Mouse (Mus musculus) kidney, embryonic 14.5 days (tissue): ENCODE measurements around the gene AU022252. TPM values are rescaled to one million over a fixed set of nuclear protein-coding genes. Genes with fewer than 3 reads are reported as not detected.
A peak's percentile ranks its signal among the peaks of the same experiment; 100 is the strongest.

Source experiments
- ATAC-seq: fragments of 200-750 bp; cut with Nextera tagmentation; 2 replicates; pipeline ENCODE4 v1.8.0; 2017; ENCODE audit warnings: moderate number of reproducible peaks, mild to moderate bottlenecking, moderate TSS enrichment, moderate library complexity; ENCODE audit not compliant: low FRiP score, low TSS enrichment
- H3K27ac ChIP-seq: fragments of 300-500 bp; sonication (generic); 2 replicates; pipeline ENCODE4 v1.5.1; 2014; ENCODE audit warnings: low read depth, mild to moderate bottlenecking, low read length, moderate library complexity, mixed read lengths
- H3K27me3 ChIP-seq: fragments of 300-500 bp; sonication (generic); 2 replicates; pipeline ENCODE4 v1.6.1; 2014; ENCODE audit warnings: mild to moderate bottlenecking, low read length; ENCODE audit not compliant: control insufficient read depth, insufficient read depth
- H3K36me3 ChIP-seq: fragments of 300-500 bp; sonication (generic); 2 replicates; pipeline ENCODE4 v1.6.1; 2014; ENCODE audit warnings: low read length, mixed read lengths; ENCODE audit not compliant: control insufficient read depth, insufficient read depth
- H3K4me1 ChIP-seq: fragments of 300-500 bp; sonication (generic); 2 replicates; pipeline ENCODE4 v1.6.1; 2014; ENCODE audit warnings: low read length, mixed read lengths; ENCODE audit not compliant: control insufficient read depth, insufficient read depth
- H3K4me2 ChIP-seq: fragments of 300-500 bp; sonication (generic); replicated peaks from 2 replicates; pipeline ENCODE4 v1.6.1; 2014; ENCODE audit warnings: low read depth, mild to moderate bottlenecking, low read length
- H3K4me3 ChIP-seq: fragments of 300-500 bp; sonication (generic); 2 replicates; pipeline ENCODE4 v1.5.1; 2014; ENCODE audit warnings: mild to moderate bottlenecking, low read length
- H3K9ac ChIP-seq: fragments of 300-500 bp; sonication (generic); 2 replicates; pipeline ENCODE4 v1.6.1; 2014; ENCODE audit warnings: low read depth, mild to moderate bottlenecking, low read length, moderate library complexity
- H3K9me3 ChIP-seq: fragments of 300-500 bp; sonication (generic); 2 replicates; pipeline ENCODE4 v1.6.1; 2016; ENCODE audit warnings: low read length; ENCODE audit not compliant: control insufficient read depth
- whole genome bisulfite sequencing: fragments of 180-500 bp; shearing (Covaris S2); extraction: QIAGEN DNeasy Blood & Tissue Kit; methylation state at CpG from one replicate; pipeline ENCODE4 v1.1.7; 2014; 5-methylcytosine and 5-hydroxymethylcytosine counted together
- polyA plus RNA-seq: library from polyadenylated mRNA; unstranded; fragments of >200 nt; fragmentation: Nextera tagmentation; extraction: Ambion mirVana; gene quantifications from 2 replicates; pipeline ENCODE4 v1.2.1, GENCODE M21; 2014

Gene AU022252
- polyA plus RNA-seq, 1 experiment from 2014 or later = 33.6 TPM

DNA sequence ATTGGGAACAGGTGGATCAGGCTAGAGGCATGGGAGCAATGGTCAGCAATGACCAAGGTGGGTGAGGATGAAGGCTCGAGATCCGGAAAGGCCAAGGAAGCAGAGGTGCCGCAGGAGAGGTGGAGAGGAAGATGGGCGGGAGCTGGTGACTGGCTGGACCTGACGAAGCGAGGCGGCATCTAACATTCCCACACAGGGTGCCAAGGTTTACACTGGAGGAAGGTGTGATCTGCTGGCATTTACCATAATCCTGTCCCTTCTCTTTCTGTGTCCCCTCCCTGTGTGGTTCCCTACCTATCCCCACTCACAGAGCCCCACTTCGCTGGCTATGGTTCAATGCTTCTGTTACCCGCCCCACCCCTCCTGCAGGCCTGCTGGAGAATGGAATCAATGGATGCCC, 13.4 kb upstream of the AU022252 start:
- ATAC-seq = no peak
- no peaks in the 10 kb centered on the region for H3K27me3 ChIP-seq
- no peak overlapping the region for H3K27ac ChIP-seq
- H3K9ac ChIP-seq = no peak overlapping the region
- H3K4me1 ChIP-seq = no peaks in the 10 kb centered on the region
- H3K4me3 ChIP-seq = no peak overlapping the region
- no peak overlapping the region for H3K4me2 ChIP-seq
- peaks cover 37% of the 10 kb centered on the region for H3K36me3 ChIP-seq
- 82% methylated on average over 9 of the region's 9 CpGs for WGBS
- H3K9me3 ChIP-seq = no peaks in the 10 kb centered on the region

DNA sequence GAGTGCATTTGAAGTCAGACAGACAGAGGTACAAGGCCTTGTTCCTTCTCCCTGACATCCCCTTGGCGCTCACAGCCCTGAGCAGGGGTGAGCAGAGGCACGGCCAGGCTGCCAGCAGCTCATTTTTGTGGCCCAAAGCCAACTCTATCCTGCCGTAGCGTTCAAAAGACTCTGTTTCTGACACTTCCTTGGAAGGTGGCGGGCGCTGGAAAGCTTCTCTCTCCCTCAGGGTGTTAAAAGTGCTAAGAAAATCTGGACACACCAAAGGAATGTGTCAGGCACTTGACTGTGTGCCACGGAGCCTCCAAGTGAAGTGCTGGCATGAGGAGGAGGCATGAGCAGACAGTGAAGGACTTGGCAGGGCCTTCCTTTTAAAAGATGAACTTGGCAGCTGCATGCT, 13.0 kb upstream of the AU022252 start:
- Histone ChIP-seq H3K4me2 (no peak overlapping the region), H3K36me3 (peaks cover 37% of the 10 kb centered on the region), H3K27ac (no peak overlapping the region), H3K9me3 (no peaks in the 10 kb centered on the region), H3K27me3 (no peaks in the 10 kb centered on the region), H3K4me3 (no peak overlapping the region), H3K9ac (no peak overlapping the region), H3K4me1 (no peaks in the 10 kb centered on the region)
- ATAC-seq = no peak
- WGBS = 84% methylated on average over 7 of the region's 7 CpGs

- Histone ChIP-seq H3K27me3 (no peaks in the 10 kb centered on the region), H3K4me2 (no peak overlapping the region), H3K9ac (no peak overlapping the region), H3K4me1 (no peaks in the 10 kb centered on the region), H3K36me3 (peaks cover 37% of the 10 kb centered on the region), H3K4me3 (no peak overlapping the region), H3K27ac (no peak overlapping the region), H3K9me3 (no peaks in the 10 kb centered on the region)
- 83% methylated on average over 22 of the region's 22 CpGs for WGBS
- ATAC-seq = no peak
Observed at GRCm38 (mm10) chr4:119244468-119245240, 12.1 kb upstream of the AU022252 start.

DNA sequence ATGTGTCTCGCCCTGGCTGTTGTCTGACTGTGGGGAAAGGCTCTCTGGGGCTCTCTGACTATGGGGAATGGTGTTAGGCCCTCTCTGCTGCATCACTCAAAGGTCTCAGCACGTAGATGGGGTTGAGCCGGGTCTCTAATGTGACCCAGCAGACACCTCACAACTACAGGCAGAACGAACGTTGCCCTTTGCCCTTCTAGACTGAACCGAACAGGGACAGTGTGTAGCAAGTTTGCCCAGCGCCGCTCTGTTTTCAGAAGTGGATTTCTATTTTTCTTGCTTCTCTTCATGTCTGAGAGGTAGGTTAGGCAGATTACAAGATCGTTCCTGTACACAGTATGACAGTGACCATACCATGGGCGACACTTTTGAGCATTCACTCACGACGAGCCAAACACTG, 10.1 kb upstream of the AU022252 start:
- no peaks in the 10 kb centered on the region for H3K9me3 ChIP-seq
- H3K36me3 ChIP-seq = peaks cover 27% of the 10 kb centered on the region; the same call in 1 of the 2 replicates
- no peak overlapping the region for H3K9ac ChIP-seq
- no peaks in the 10 kb centered on the region for H3K27me3 ChIP-seq
- no peak overlapping the region for H3K4me2 ChIP-seq
- H3K4me1 ChIP-seq = no peaks in the 10 kb centered on the region
- no peak for ATAC-seq
- no peak overlapping the region for H3K27ac ChIP-seq
- H3K4me3 ChIP-seq = no peak overlapping the region
- 90% methylated on average over 12 of the region's 12 CpGs for WGBS

DNA sequence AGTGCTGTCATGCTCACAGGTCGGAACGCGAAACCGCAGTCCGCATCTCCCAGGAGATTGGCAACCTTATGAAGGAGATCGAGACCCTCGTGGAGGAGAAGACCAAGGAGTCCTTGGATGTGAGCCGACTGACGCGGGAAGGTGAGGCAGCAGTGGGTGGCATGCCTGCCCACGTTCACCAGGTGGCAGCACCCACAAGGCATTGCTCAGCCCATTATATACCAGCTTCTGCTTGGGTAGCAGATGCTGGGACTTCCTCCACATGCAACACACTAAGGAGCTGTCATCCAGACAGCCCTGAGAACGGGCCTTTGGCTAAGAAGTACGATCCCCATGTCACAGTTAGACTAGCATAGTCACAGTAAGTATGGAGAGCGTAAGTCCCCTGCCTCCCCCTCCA, 9.2 kb upstream of the AU022252 start:
- H3K9me3 ChIP-seq = no peaks in the 10 kb centered on the region
- no peak overlapping the region for H3K4me3 ChIP-seq
- 92% methylated on average over 14 of the region's 14 CpGs for WGBS
- H3K4me1 ChIP-seq = no peaks in the 10 kb centered on the region
- no peak overlapping the region for H3K27ac ChIP-seq
- peaks cover 28% of the 10 kb centered on the region; the same call in 1 of the 2 replicates for H3K36me3 ChIP-seq
- ATAC-seq = no peak
- H3K27me3 ChIP-seq = no peaks in the 10 kb centered on the region
- H3K4me2 ChIP-seq = no peak overlapping the region
- no peak overlapping the region for H3K9ac ChIP-seq

GRCm38 (mm10) chr4:119239181-119239682, 6.7 kb upstream of the AU022252 start:
- Histone ChIP-seq H3K36me3 (peaks cover 28% of the 10 kb centered on the region; the same call in 1 of the 2 replicates), H3K4me1 (no peaks in the 10 kb centered on the region), H3K27me3 (no peaks in the 10 kb centered on the region), H3K9me3 (no peaks in the 10 kb centered on the region), H3K4me2 (no peak overlapping the region; the same call in 1 of the 2 replicates), H3K4me3 (no peak overlapping the region), H3K27ac (0 out of 2 replicates have a peak overlapping the region, but pooled peaks have one; percentile 55), H3K9ac (peak overlapping the region; percentile 47; the same call in 1 of the 2 replicates)
- ATAC-seq = peak; percentile 79
- 43% methylated on average over 12 of the region's 12 CpGs for WGBS

DNA sequence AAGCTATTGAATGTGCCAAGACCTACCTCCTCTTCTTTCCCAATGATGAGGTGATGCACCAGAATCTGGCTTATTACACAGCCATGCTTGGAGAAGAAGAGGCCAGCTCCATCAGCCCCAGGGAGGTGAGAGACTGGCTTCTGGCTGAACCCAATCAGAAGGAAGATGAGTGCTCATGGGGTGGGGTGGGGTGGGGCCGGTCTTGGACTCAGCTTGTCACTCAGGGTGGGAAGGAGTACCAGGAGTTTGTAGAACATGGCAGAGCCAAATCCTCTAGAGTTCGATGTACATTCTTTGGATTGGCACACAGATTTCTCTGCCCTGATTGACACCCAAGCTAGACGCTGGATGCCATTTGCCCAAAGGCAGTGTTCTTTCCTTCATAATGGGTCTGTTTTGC, 6.1 kb upstream of the AU022252 start:
- Histone ChIP-seq H3K4me1 (no peaks in the 10 kb centered on the region), H3K9me3 (no peaks in the 10 kb centered on the region), H3K36me3 (peaks cover 26% of the 10 kb centered on the region; the same call in 1 of the 2 replicates), H3K4me2 (no peak overlapping the region), H3K27ac (no peak overlapping the region), H3K4me3 (no peak overlapping the region), H3K27me3 (no peaks in the 10 kb centered on the region), H3K9ac (no peak overlapping the region)
- peak; percentile 2; the same call in 1 of the 2 replicates for ATAC-seq
- 76% methylated on average over 3 of the region's 3 CpGs for WGBS

DNA sequence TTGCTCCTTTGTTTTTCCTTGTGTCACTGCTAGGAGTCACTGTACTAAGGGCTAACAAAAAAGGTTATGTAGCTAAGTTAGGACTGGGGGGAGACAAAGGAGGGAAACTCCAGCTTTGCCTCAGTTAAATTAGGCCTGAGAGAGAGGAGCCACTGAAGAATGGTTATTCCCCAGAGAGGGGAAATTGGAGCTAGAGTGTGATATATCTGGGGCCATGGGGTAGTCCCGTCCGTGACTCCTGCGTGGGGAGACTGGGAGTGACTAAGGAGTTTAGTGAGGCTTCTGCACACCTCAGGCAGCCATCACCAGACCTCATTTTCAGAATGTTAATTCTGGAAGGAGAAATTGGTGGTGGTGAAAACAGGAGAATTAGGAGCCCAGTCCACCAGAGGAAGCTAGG, 1.8 kb upstream of the AU022252 start:
- ATAC-seq = no peak
- Histone ChIP-seq H3K27ac (no peak overlapping the region), H3K9me3 (no peaks in the 10 kb centered on the region), H3K4me3 (peak overlapping the region; percentile 69; the same call in 1 of the 2 replicates), H3K27me3 (no peaks in the 10 kb centered on the region), H3K9ac (peak overlapping the region; percentile 72; the same call in 1 of the 2 replicates), H3K4me1 (peaks cover 5% of the 10 kb centered on the region), H3K36me3 (peaks cover 8% of the 10 kb centered on the region; the same call in 1 of the 2 replicates), H3K4me2 (peak overlapping the region; percentile 84)
- WGBS = 60% methylated on average over 3 of the region's 3 CpGs

DNA sequence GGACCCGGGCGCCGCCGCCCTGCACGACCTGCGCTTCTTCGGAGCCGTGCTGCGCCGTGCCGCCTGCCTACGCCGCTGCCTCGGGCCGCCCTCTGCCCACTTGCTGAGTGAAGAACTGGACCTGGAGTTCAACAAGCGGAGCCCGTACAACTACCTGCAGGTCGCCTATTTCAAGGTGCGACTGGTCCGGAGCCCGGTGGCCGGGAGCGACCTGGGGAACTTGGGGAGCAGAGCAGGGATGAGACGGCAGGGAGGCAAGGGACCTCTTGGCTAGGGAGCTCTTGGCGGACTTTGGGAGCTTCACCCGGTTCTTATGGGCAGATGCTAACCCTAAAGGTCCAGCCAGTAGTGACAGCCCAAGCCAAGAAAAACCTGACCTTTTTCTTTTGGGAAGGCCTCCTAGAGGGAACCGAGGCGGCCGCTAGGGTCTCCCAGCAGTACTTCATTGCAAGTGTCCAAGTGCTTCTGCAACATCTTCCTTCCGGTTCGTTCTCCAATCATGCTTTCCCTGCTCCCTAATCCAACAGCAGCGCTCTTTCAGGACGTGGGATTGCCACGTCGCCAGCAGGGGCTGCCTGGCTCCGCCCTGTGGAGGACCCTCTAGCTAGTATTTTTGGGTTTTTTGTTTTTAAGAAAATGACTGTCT, 867 bp upstream of the AU022252 start:
- Histone ChIP-seq H3K9ac (peak overlapping the region; percentile 72), H3K27me3 (no peaks in the 10 kb centered on the region), H3K4me2 (peak overlapping the region; percentile 84), H3K27ac (peak overlapping the region; percentile 57), H3K4me1 (peaks cover 5% of the 10 kb centered on the region), H3K4me3 (peak overlapping the region; percentile 69), H3K36me3 (peaks cover 8% of the 10 kb centered on the region; the same call in 1 of the 2 replicates), H3K9me3 (no peaks in the 10 kb centered on the region)
- peak; percentile 37 for ATAC-seq
- WGBS = under 1% methylated on average over 36 of the region's 36 CpGs
